Mouse (Mus musculus): ENCODE measurements around the gene Cdk5r1. TPM values are rescaled to one million over a fixed set of nuclear protein-coding genes. Genes with fewer than 3 reads are reported as not detected.

The Cdk5r1 gene
- polyA plus RNA-seq, 1 experiment from 2014 or later: 0.55 TPM

DNA sequence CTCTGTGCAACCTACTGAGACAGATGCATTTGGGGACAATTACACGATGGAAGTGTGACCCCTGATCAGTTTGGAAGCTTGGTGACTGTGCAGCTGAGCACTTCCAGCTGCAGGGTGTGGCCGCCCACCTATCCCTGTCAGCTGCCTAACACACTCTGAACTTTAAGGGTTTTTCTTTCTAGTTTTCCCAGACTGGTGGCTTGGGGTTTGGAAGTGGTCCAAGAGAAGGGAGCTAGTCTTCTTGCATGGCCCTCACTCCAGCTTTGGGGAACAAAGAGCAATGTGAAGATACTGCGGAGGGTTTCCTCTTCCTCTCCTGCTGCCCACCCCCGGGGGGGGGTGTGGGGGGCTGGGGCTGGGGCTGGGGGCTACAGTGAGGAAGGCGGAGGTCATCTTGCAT is 2.6 kb downstream of the Cdk5r1 start:
- Histone ChIP-seq H3K4me3 (ENCODE audit: low read length) (no peak overlapping the region), H3K9me3 (replicated peaks; ENCODE audit: control insufficient read depth, low read length) (no peaks in the 10 kb centered on the region), H3K27ac (ENCODE audit: low read length) (no peak overlapping the region), H3K27me3 (ENCODE audit: control insufficient read depth, insufficient read depth, low read length) (0 out of 2 replicates have a peak, but pooled peaks cover 6% of the 10 kb centered on the region), H3K9ac (ENCODE audit: low read length) (no peak overlapping the region), H3K4me1 (ENCODE audit: control insufficient read depth, insufficient read depth, low read length) (peaks cover 12% of the 10 kb centered on the region), H3K4me2 (ENCODE audit: low read depth, low read length) (no peak overlapping the region), H3K36me3 (ENCODE audit: control insufficient read depth, insufficient read depth) (no peaks in the 10 kb centered on the region)
- WGBS: 66% methylated on average over 5 of the region's 5 CpGs
- ATAC-seq (replicated peaks; ENCODE audit: extremely low read depth, insufficient read depth, low FRiP score): no peak

DNA sequence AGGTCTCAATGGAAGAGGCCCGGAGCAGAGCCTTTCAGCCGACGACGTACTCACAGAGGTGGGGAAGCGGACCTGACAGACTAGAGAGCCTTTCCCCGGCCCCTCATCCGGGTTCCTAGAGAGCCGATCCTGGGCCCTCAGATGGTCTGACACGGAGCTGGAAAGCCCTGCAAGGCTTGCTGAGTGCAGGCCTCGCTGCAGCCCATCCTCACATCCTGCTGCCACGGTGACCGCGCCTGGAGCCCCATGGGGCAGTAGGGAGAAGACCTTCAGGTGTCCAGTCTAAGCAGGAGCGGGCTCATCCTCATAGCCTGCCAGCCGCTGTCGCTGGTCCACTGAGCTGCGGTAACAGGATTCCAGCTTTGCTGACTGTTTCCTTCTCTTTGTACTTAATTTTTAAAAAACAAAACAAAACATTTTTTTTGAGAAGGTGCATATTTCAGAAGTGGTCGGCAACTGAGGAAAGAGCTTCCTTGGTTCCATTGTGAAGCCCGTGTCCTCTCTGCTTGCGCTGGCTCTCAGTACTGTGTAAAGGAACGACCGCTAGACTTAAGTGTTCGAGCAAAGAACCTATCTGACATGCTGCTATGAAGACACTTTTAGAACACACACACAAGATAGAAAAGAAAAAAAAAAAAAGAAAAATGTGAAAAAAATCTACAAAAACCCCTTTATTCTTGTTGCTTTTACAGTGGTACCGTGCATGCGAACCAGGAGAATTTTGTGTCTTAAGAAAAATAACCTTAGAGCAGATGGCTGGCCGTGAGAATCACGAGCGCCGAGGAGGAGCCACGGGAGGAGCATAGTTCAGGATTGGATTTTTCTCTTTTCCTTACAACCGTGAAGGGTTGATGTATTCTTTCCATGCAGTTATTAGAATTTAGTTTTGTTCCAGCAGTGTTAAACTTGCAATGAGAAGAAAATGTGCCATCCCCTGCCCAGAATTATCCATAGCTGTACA is 3.4 kb downstream of the Cdk5r1 start:
- no peaks in the 10 kb centered on the region for H3K9me3 ChIP-seq (replicated peaks; ENCODE audit: control insufficient read depth, low read length)
- H3K27me3 ChIP-seq (ENCODE audit: control insufficient read depth, insufficient read depth, low read length): 0 out of 2 replicates have a peak, but pooled peaks cover 6% of the 10 kb centered on the region
- H3K4me2 ChIP-seq (ENCODE audit: low read depth, low read length): no peak overlapping the region
- ATAC-seq (replicated peaks; ENCODE audit: extremely low read depth, insufficient read depth, low FRiP score): no peak
- no peak overlapping the region for H3K4me3 ChIP-seq (ENCODE audit: low read length)
- WGBS: 83% methylated on average over 31 of the region's 31 CpGs
- peaks cover 12% of the 10 kb centered on the region for H3K4me1 ChIP-seq (ENCODE audit: control insufficient read depth, insufficient read depth, low read length)
- H3K27ac ChIP-seq (ENCODE audit: low read length): no peak overlapping the region
- no peak overlapping the region for H3K9ac ChIP-seq (ENCODE audit: low read length)
- H3K36me3 ChIP-seq (ENCODE audit: control insufficient read depth, insufficient read depth): no peaks in the 10 kb centered on the region

DNA sequence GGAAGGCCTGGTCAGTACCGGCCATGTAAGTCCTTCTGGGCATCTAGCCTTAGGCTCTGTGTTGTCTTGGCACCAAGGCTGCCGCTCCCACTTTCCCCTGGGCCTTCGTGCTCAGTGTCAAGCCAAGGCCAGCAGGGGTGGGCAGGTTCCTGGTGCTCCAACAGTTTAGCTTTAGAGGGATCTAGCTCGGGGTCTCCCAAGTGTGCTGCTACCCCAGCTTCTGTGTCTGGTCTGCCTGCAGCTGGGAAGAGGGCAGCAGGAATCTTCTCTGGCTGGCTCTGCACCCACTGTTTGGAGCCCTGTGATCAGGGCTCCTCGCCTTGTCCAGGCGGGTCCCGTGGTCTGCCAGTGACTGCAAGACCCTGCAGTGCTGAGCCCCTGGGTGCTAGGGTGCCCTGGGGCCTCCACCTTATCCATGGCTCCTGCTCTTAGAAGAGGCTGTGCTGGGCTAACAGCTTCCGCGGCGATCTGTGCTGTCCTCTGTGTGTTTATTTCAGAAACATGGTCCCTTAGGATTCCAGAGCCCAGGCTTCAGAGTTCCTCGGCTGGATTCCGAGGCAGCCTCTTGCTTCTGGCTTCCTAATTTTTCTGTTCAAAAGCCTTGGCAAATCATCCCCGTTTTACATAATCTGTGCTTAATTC is 4.7 kb downstream of the Cdk5r1 start:
- Histone ChIP-seq H3K27ac (ENCODE audit: low read length) (no peak overlapping the region), H3K4me3 (ENCODE audit: low read length) (no peak overlapping the region), H3K9me3 (replicated peaks; ENCODE audit: control insufficient read depth, low read length) (no peaks in the 10 kb centered on the region), H3K4me1 (ENCODE audit: control insufficient read depth, insufficient read depth, low read length) (peaks cover 13% of the 10 kb centered on the region), H3K36me3 (ENCODE audit: control insufficient read depth, insufficient read depth) (no peaks in the 10 kb centered on the region), H3K4me2 (ENCODE audit: low read depth, low read length) (no peak overlapping the region), H3K27me3 (ENCODE audit: control insufficient read depth, insufficient read depth, low read length) (0 out of 2 replicates have a peak, but pooled peaks cover 6% of the 10 kb centered on the region), H3K9ac (ENCODE audit: low read length) (no peak overlapping the region)
- no peak for ATAC-seq (replicated peaks; ENCODE audit: extremely low read depth, insufficient read depth, low FRiP score)
- WGBS: 79% methylated on average over 13 of the region's 13 CpGs

DNA sequence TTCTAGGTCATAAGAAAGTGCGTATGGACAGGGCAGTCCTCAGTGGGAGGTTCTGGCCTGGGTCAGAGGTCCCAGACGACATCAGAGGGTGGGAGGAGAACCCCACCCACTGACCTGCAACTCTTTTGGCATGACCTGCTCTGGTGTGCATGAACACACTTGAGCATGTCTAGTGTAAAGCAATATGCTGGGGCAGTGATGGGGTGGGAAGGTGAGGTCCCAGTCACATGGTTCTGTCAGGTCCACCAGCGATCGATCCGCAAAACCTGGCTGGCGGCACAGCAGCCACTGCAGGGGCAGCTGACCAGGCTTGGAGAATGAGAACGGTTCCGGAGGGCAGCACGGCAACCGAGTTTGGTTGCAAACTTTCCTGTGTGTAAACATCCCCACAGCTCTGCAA is 5.5 kb downstream of the Cdk5r1 start:
- no peak overlapping the region for H3K4me2 ChIP-seq (ENCODE audit: low read depth, low read length)
- 0 out of 2 replicates have a peak, but pooled peaks cover 6% of the 10 kb centered on the region for H3K27me3 ChIP-seq (ENCODE audit: control insufficient read depth, insufficient read depth, low read length)
- no peak for ATAC-seq (replicated peaks; ENCODE audit: extremely low read depth, insufficient read depth, low FRiP score)
- no peak overlapping the region for H3K4me3 ChIP-seq (ENCODE audit: low read length)
- H3K4me1 ChIP-seq (ENCODE audit: control insufficient read depth, insufficient read depth, low read length): peaks cover 14% of the 10 kb centered on the region
- H3K36me3 ChIP-seq (ENCODE audit: control insufficient read depth, insufficient read depth): no peaks in the 10 kb centered on the region
- 86% methylated on average over 10 of the region's 10 CpGs for WGBS
- no peaks in the 10 kb centered on the region for H3K9me3 ChIP-seq (replicated peaks; ENCODE audit: control insufficient read depth, low read length)
- no peak overlapping the region for H3K27ac ChIP-seq (ENCODE audit: low read length)
- H3K9ac ChIP-seq (ENCODE audit: low read length): no peak overlapping the region

DNA sequence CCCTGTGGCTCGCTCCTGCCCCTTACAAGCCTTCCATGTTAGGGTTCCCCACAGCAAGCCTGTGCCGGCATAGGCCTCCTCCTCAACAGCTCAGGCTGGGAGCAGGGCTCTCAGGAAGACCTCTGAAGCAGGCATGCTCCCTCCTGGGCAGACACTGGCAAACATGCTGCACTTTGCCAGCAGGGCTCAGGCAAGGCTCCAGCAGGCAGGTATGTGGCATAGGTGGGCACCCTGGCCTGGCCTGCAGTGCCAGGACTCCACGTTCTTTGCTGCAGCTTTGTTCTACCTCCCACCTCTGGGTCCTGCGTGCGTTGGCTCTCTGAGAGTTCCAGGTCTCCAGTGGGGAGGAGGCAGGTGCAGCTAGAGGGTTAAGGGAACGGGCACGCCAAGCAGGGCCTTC is 6.1 kb downstream of the Cdk5r1 start:
- 0 out of 2 replicates have a peak, but pooled peaks cover 4% of the 10 kb centered on the region for H3K27me3 ChIP-seq (ENCODE audit: control insufficient read depth, insufficient read depth, low read length)
- H3K27ac ChIP-seq (ENCODE audit: low read length): no peak overlapping the region
- H3K9me3 ChIP-seq (replicated peaks; ENCODE audit: control insufficient read depth, low read length): no peaks in the 10 kb centered on the region
- no peak for ATAC-seq (replicated peaks; ENCODE audit: extremely low read depth, insufficient read depth, low FRiP score)
- H3K4me2 ChIP-seq (ENCODE audit: low read depth, low read length): no peak overlapping the region
- H3K9ac ChIP-seq (ENCODE audit: low read length): no peak overlapping the region
- 91% methylated on average over 7 of the region's 7 CpGs for WGBS
- H3K4me1 ChIP-seq (ENCODE audit: control insufficient read depth, insufficient read depth, low read length): peaks cover 8% of the 10 kb centered on the region
- H3K36me3 ChIP-seq (ENCODE audit: control insufficient read depth, insufficient read depth): no peaks in the 10 kb centered on the region
- no peak overlapping the region for H3K4me3 ChIP-seq (ENCODE audit: low read length)

DNA sequence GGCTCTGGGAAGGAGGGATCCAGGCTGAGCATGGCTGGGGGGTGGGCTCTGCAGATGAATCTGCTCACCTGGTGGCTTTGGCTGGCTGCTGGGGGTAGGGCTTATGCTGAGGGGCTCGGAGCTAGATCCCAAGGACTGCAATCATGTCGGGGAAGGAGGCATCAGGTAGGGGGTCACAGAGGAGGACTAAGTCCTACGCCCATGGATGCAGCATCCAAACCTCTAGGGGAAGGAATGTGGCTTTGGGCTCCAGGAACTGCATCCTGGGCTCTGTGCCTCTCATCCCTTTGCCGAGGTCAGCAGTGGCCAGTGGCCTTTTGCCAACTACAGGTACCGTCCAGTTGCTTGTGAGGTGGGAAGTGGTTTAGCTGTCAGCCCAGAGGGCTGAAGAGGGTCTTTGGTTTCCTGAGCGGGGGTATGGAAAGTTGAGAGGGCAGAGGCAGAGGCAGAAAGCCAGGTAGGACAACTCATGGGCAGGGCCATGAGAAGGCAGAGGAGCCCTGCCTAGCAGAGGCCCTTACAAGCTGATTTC is 6.8 kb downstream of the Cdk5r1 start:
- Histone ChIP-seq H3K9ac (ENCODE audit: low read length) (no peak overlapping the region), H3K4me2 (ENCODE audit: low read depth, low read length) (no peak overlapping the region), H3K36me3 (ENCODE audit: control insufficient read depth, insufficient read depth) (no peaks in the 10 kb centered on the region), H3K27ac (ENCODE audit: low read length) (no peak overlapping the region), H3K4me1 (ENCODE audit: control insufficient read depth, insufficient read depth, low read length) (peaks cover 7% of the 10 kb centered on the region), H3K27me3 (ENCODE audit: control insufficient read depth, insufficient read depth, low read length) (0 out of 2 replicates have a peak, but pooled peaks cover 1% of the 10 kb centered on the region), H3K4me3 (ENCODE audit: low read length) (no peak overlapping the region), H3K9me3 (replicated peaks; ENCODE audit: control insufficient read depth, low read length) (no peaks in the 10 kb centered on the region)
- no peak for ATAC-seq (replicated peaks; ENCODE audit: extremely low read depth, insufficient read depth, low FRiP score)
- WGBS: 80% methylated on average over 6 of the region's 6 CpGs

DNA sequence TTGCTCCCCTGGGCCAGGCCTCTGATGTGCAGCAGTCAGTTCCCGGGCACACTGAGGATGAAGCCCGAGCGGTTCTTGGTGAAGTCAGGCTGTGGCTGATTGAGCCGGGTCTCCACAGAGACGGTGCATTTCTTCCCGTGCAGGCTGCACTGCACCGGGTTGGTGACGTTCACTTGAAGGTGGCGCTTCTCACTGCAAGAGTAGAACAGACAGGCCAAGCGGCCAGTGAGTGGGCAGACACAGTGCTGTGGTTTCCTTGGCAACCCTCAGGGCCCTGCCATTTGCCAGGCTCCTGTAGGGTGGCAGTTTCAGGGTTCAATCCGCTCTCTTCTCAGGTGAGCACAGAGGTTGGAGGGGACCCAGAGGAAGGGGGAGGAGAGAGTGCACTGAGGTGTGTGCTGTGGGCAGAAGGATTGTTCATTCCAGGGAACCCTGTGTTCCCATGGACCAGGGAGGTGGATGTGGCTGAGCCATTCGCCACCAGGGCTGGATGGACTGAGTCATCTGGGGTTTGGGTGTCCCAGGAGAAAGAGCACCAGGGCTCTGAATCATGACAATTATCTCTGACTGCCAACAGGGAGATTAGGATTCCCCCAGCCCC is 7.5 kb downstream of the Cdk5r1 start:
- Histone ChIP-seq H3K4me1 (ENCODE audit: control insufficient read depth, insufficient read depth, low read length) (peaks cover 11% of the 10 kb centered on the region), H3K4me3 (ENCODE audit: low read length) (no peak overlapping the region), H3K9me3 (replicated peaks; ENCODE audit: control insufficient read depth, low read length) (no peaks in the 10 kb centered on the region), H3K36me3 (ENCODE audit: control insufficient read depth, insufficient read depth) (no peaks in the 10 kb centered on the region), H3K27ac (ENCODE audit: low read length) (no peak overlapping the region), H3K9ac (ENCODE audit: low read length) (no peak overlapping the region), H3K27me3 (ENCODE audit: control insufficient read depth, insufficient read depth, low read length) (no peaks in the 10 kb centered on the region), H3K4me2 (ENCODE audit: low read depth, low read length) (no peak overlapping the region)
- WGBS: 53% methylated on average over 12 of the region's 12 CpGs
- ATAC-seq (replicated peaks; ENCODE audit: extremely low read depth, insufficient read depth, low FRiP score): no peak

DNA sequence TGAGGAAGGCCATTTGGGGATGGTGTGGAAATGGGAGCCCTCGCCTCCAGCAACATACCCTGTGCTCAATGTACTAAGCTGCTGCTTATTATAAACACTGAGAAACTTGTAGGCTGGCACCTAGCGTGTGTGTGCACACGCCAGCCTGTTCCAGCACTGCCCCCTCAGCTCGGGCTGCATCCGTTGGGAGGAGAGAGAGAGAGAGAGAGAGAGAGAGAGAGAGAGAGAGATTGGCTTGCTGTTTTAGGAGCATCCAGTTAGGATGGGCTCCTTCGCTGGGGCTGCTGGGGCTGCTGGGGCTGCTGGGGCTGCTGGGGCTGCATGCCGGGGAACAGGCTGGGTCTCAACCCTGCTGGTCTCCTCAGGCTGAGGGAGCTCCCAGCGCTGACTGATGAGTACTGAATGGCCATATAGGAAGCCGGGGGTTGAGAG is 8.3 kb downstream of the Cdk5r1 start:
- H3K9me3 ChIP-seq (replicated peaks; ENCODE audit: control insufficient read depth, low read length): no peaks in the 10 kb centered on the region
- H3K27ac ChIP-seq (ENCODE audit: low read length): no peak overlapping the region
- 84% methylated on average over 9 of the region's 9 CpGs for WGBS
- H3K27me3 ChIP-seq (ENCODE audit: control insufficient read depth, insufficient read depth, low read length): no peaks in the 10 kb centered on the region
- H3K4me3 ChIP-seq (ENCODE audit: low read length): no peak overlapping the region
- no peak overlapping the region for H3K9ac ChIP-seq (ENCODE audit: low read length)
- H3K4me1 ChIP-seq (ENCODE audit: control insufficient read depth, insufficient read depth, low read length): peaks cover 17% of the 10 kb centered on the region
- no peaks in the 10 kb centered on the region for H3K36me3 ChIP-seq (ENCODE audit: control insufficient read depth, insufficient read depth)
- ATAC-seq (replicated peaks; ENCODE audit: extremely low read depth, insufficient read depth, low FRiP score): no peak
- no peak overlapping the region for H3K4me2 ChIP-seq (ENCODE audit: low read depth, low read length)

Data from heart, embryonic 16.5 days (tissue).